Mouse (Mus musculus): ENCODE data around the gene Zmynd12.

- TF ChIP-seq EP300 (IDR thresholded peaks at IDR 0.05; ENCODE audit: insufficient read depth, low read depth, low read length) (no peak), POLR2A (IDR thresholded peaks at IDR 0.05; ENCODE audit: insufficient read depth, low read depth, low read length) (no peak)
These were observed 5.1 kb downstream of the Zmynd12 start for GRCm38 (mm10) chr4:119427680-119428079.

All from heart, adult 2 months (tissue).